Mouse (Mus musculus) intestine, postnatal 0 days (tissue): ENCODE measurements around the gene Tph2. TPM values are rescaled to one million over a fixed set of nuclear protein-coding genes. Genes with fewer than 3 reads are reported as not detected.

ENCODE experiments used
- ATAC-seq: fragments of 200-750 bp; cut with Nextera tagmentation; 2 replicates; pipeline ENCODE4 v1.8.0; 2017; ENCODE audit warnings: mild to moderate bottlenecking, moderate TSS enrichment, moderate library complexity
- H3K27ac ChIP-seq: fragments of 300-500 bp; sonication (generic); 2 replicates; pipeline ENCODE4 v1.5.1; 2014; ENCODE audit warnings: mild to moderate bottlenecking, low read depth, low read length, moderate library complexity
- H3K27me3 ChIP-seq: fragments of 300-500 bp; sonication (generic); replicated peaks from 2 replicates; pipeline ENCODE4 v1.6.1; 2014; ENCODE audit warnings: low read length, mixed read lengths; ENCODE audit not compliant: control insufficient read depth, insufficient read depth
- H3K36me3 ChIP-seq: fragments of 300-500 bp; sonication (generic); 2 replicates; pipeline ENCODE4 v1.6.1; 2014; ENCODE audit warnings: mild to moderate bottlenecking, moderate library complexity; ENCODE audit not compliant: control insufficient read depth, insufficient read depth
- H3K4me1 ChIP-seq: fragments of 300-500 bp; sonication (generic); replicated peaks from 2 replicates; pipeline ENCODE4 v1.6.1; 2014; ENCODE audit warnings: antibody characterized with exemption, low read length, mixed read lengths; ENCODE audit not compliant: control insufficient read depth, insufficient read depth
- H3K4me2 ChIP-seq: fragments of 300-500 bp; sonication (generic); replicated peaks from 2 replicates; pipeline ENCODE4 v1.6.1; 2014; ENCODE audit warnings: low read depth, mild to moderate bottlenecking, moderate library complexity
- H3K4me3 ChIP-seq: fragments of 300-500 bp; sonication (generic); 2 replicates; pipeline ENCODE4 v1.5.1; 2014; ENCODE audit warnings: low read depth, low read length
- H3K9ac ChIP-seq: fragments of 300-500 bp; sonication (generic); 2 replicates; pipeline ENCODE4 v1.6.1; 2014; ENCODE audit warnings: mild to moderate bottlenecking, low read depth, low read length
- H3K9me3 ChIP-seq: fragments of 300-500 bp; sonication (generic); 2 replicates; pipeline ENCODE4 v1.6.1; 2016; ENCODE audit warnings: mixed run types; ENCODE audit not compliant: control insufficient read depth
- CTCF ChIP-seq: sonication (generic); IDR thresholded peaks from 2 replicates; pipeline ENCODE4 v1.5.1; 2016; ENCODE audit warnings: low read depth, mild to moderate bottlenecking, control low read depth, antibody characterized with exemption, moderate library complexity
- WGBS: fragments of 180-500 bp; shearing (Covaris S2); extraction: QIAGEN DNeasy Blood & Tissue Kit; methylation state at CpG from one replicate; pipeline ENCODE4 v1.1.7; 2014; 5-methylcytosine and 5-hydroxymethylcytosine counted together
- polyA plus RNA-seq: library from polyadenylated mRNA; unstranded; fragments of >200 nt; fragmentation: Nextera tagmentation; extraction: Ambion mirVana; gene quantifications from 2 replicates; pipeline ENCODE4 v1.2.1, GENCODE M21; 2015

Tph2 gene
- polyA plus RNA-seq, 1 experiment from 2014 or later, result not detected

- Histone ChIP-seq H3K4me2 (no peak overlapping the region), H3K9me3 (no peaks in the 10 kb centered on the region), H3K27ac (no peak overlapping the region), H3K9ac (no peak overlapping the region), H3K27me3 (no peaks in the 10 kb centered on the region), H3K4me3 (no peak overlapping the region), H3K36me3 (no peaks in the 10 kb centered on the region), H3K4me1 (no peaks in the 10 kb centered on the region)
- TF ChIP-seq CTCF, result no peak
- 58% methylated on average over 8 of the region's 8 CpGs for WGBS
- no peak for ATAC-seq
These were observed 134.6 kb downstream of the Tph2 start for GRCm38 (mm10) chr10:115050178-115050577.

GRCm38 (mm10) chr10:115048565-115048964 is 136.3 kb downstream of the Tph2 start:
- no peak for ATAC-seq
- 96% methylated on average over 2 of the region's 2 CpGs for WGBS
- no peaks in the 10 kb centered on the region for H3K4me1 ChIP-seq

GRCm38 (mm10) chr10:115035748-115036147 is 149.1 kb downstream of the Tph2 start:
- no peak for TF ChIP-seq CTCF
- Histone ChIP-seq H3K27me3 (no peaks in the 10 kb centered on the region), H3K9me3 (no peaks in the 10 kb centered on the region), H3K4me3 (no peak overlapping the region), H3K9ac (no peak overlapping the region), H3K4me2 (no peak overlapping the region), H3K36me3 (no peaks in the 10 kb centered on the region), H3K4me1 (no peaks in the 10 kb centered on the region), H3K27ac (no peak overlapping the region)
- 55% methylated on average over 9 of the region's 9 CpGs for WGBS
- peak; percentile 84 for ATAC-seq

More at GRCm38 (mm10) chr10:115048565-115048964, 136.3 kb downstream of the Tph2 start:
- Histone ChIP-seq H3K27me3 (no peaks in the 10 kb centered on the region), H3K36me3 (no peaks in the 10 kb centered on the region), H3K9me3 (no peaks in the 10 kb centered on the region), H3K9ac (no peak overlapping the region), H3K27ac (no peak overlapping the region), H3K4me3 (no peak overlapping the region), H3K4me2 (no peak overlapping the region)
- TF ChIP-seq CTCF, result no peak

Other genes with a start within 250 kb of the Tph2 start
- 59.9 and 65.1 TPM in 2 replicates for gene Tbc1d15, start 66.4 kb upstream of the Tph2 start, polyA plus RNA-seq
- gene Rab21, start 130.6 kb upstream of the Tph2 start, polyA plus RNA-seq, result 14.7 and 15.9 TPM in 2 replicates
- 47.4 and 50.7 TPM in 2 replicates for gene Tmem19, start 177.5 kb upstream of the Tph2 start, polyA plus RNA-seq
- 10.0 and 10.4 TPM in 2 replicates for gene Thap2, start 199.4 kb upstream of the Tph2 start, polyA plus RNA-seq
- gene Zfc3h1, start 199.9 kb upstream of the Tph2 start, polyA plus RNA-seq, result 11.5 and 12.0 TPM in 2 replicates